Mouse (Mus musculus): ENCODE data around the gene Epha3. TPM values are rescaled to one million over a fixed set of nuclear protein-coding genes. Genes with fewer than 3 reads are reported as not detected.

Gene Epha3
- polyA plus RNA-seq, 1 experiment from 2014 or later = 40.1 TPM

DNA sequence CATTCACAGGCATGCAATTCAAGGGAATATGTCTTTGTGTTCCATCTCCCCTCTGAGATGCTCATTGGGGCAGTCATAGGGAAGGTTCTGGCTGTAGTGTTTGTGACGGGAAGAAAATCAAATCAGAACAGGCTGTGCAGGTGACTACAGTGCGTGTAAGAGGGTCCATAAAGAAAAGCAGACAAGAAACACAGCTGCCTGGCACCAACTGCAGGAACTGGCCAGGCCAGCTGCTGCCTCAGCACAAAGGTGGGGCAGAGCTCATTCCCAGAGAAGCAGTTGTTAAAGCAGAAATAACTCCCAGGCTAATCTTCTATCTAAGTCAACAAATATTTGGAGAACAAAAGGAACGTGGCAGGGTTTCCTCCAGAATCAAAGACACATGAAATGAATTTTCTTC is 222.4 kb downstream of the Epha3 start:
- Histone ChIP-seq H3K36me3 (no peaks in the 10 kb centered on the region), H3K4me1 (replicated peaks) (peaks cover 3% of the 10 kb centered on the region; the same call in 1 of the 2 replicates), H3K9me3 (no peaks in the 10 kb centered on the region), H3K4me2 (no peak overlapping the region), H3K4me3 (no peak overlapping the region), H3K27me3 (no peaks in the 10 kb centered on the region), H3K27ac (no peak overlapping the region), H3K9ac (no peak overlapping the region)
- WGBS = 66% methylated on average over 3 of the region's 3 CpGs
- ATAC-seq (ENCODE audit: low FRiP score) = no peak

DNA sequence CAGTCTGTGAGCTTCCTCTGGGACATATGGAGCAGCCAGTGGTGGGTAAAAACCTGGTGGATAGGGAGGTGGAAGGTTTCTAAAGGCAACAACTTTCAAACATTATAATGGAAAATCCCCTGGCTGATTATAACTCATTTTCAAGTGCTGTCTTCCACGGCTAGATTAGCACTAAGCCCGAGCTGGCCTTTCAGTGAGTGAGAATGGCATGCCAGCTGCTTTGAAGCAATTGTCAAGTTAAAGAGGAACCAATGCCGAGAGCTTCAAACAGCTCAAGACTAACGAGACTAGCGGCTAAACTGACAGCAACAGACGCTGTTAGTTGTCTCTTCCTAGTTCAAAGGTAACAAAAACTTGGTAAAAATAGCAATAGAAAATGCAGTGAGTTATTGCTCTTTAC is 225.3 kb downstream of the Epha3 start:
- no peak for ATAC-seq (ENCODE audit: low FRiP score)
- Histone ChIP-seq H3K4me1 (replicated peaks) (peaks cover 3% of the 10 kb centered on the region; the same call in 1 of the 2 replicates), H3K9ac (no peak overlapping the region), H3K4me3 (no peak overlapping the region), H3K27ac (no peak overlapping the region), H3K9me3 (no peaks in the 10 kb centered on the region), H3K4me2 (no peak overlapping the region), H3K27me3 (no peaks in the 10 kb centered on the region), H3K36me3 (no peaks in the 10 kb centered on the region)
- 39% methylated on average over 6 of the region's 6 CpGs for WGBS

DNA sequence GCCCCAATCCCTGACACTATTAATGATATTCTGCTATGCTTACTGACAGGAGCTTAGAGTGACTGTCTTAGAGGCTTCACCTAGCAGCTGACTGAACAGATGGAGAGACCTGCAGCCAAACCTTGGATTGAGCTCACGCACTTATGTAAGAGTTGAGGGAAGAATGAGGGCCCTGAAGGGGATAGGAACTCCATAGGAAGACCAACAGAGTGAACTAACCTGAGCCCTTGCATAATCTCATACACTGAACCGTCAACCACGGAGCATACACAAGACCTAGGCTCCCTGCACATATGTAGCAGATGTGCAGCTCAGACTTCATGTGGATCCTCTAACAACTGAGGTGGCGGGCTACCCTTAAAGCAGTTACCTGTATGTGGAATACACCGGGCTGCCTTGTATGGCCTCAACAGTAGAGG is 230.2 kb downstream of the Epha3 start:
- Histone ChIP-seq H3K27ac (no peak overlapping the region), H3K4me3 (no peak overlapping the region), H3K4me2 (no peak overlapping the region), H3K36me3 (no peaks in the 10 kb centered on the region), H3K9me3 (no peaks in the 10 kb centered on the region), H3K27me3 (no peaks in the 10 kb centered on the region), H3K4me1 (replicated peaks) (no peaks in the 10 kb centered on the region), H3K9ac (no peak overlapping the region)
- 94% methylated on average over 5 of the region's 5 CpGs for WGBS
- ATAC-seq (ENCODE audit: low FRiP score) = no peak

DNA sequence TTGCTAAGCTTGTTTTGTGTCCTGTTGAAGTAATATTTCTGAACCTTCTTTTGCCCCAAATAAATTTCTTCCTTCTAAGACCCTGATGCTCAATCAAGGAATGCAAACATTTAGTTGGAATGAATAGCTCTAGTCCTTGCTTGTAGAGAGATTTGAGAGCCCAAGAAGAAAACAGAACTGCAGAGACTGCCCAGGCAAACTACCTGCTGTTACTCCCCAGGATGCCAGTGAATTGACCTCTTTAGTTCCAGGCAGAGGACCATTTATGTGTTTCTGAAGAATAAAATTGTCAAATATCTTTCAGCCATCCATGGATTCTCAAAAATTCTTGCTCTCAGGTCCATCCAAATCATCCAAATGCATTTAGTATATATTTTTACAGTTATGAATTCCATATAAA is 238.7 kb downstream of the Epha3 start:
- no peaks in the 10 kb centered on the region for H3K9me3 ChIP-seq
- no peak overlapping the region for H3K4me3 ChIP-seq
- H3K36me3 ChIP-seq = no peaks in the 10 kb centered on the region
- no peak for ATAC-seq (ENCODE audit: low FRiP score)
- H3K4me2 ChIP-seq = no peak overlapping the region
- no peak overlapping the region for H3K27ac ChIP-seq
- H3K9ac ChIP-seq = no peak overlapping the region
- H3K4me1 ChIP-seq (replicated peaks) = no peaks in the 10 kb centered on the region
- no peaks in the 10 kb centered on the region for H3K27me3 ChIP-seq

DNA sequence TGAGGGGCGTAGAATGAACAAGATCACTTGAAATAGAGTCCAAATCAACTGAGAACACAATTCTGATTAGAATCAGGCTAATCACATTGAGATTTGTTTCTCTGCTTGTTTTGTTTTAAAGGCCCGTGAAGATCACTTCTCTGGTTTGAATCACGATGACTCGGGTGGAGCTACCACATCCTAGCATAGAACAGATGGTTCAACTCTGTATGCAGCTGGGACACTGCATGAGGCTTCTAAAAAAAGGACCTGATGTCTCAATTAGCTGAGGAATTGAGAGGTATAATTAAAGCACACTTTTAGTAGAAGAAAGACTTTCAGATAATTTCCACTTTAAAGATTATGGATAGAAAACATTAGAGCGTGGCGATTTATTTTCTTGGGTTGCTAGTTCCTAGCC is 242.1 kb downstream of the Epha3 start:
- WGBS = 56% methylated on average over 6 of the region's 6 CpGs

DNA sequence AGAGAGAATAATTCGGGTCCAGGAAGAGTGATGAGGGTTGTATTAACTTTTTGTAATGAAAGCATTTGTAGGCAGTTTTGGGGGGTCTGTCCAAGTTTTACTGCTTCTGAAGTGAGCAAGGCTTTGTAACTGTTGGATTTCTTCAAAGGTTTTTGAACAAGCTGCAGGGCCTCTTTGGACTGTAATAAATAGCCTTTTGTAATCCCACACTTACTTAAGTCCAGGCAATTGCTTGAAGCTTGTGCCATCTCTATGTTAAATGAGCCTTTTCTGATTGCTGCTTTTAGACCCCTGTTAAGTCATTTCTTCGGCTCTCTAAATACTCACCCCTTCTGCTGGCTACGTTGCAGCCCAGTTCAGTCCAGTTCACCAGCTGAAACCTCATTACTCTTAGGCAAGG is 248.6 kb downstream of the Epha3 start:
- H3K36me3 ChIP-seq = no peaks in the 10 kb centered on the region
- no peaks in the 10 kb centered on the region for H3K9me3 ChIP-seq
- H3K9ac ChIP-seq = no peak overlapping the region
- H3K4me3 ChIP-seq = no peak overlapping the region
- H3K4me2 ChIP-seq = no peak overlapping the region
- 48% methylated on average over 3 of the region's 3 CpGs for WGBS
- H3K27ac ChIP-seq = no peak overlapping the region
- no peaks in the 10 kb centered on the region for H3K4me1 ChIP-seq (replicated peaks)
- ATAC-seq (ENCODE audit: low FRiP score) = no peak
- H3K27me3 ChIP-seq = no peaks in the 10 kb centered on the region

More for the DNA sequence above, 242.1 kb downstream of the Epha3 start:
- Histone ChIP-seq H3K4me2 (no peak overlapping the region), H3K4me1 (replicated peaks) (no peaks in the 10 kb centered on the region), H3K9me3 (no peaks in the 10 kb centered on the region), H3K27me3 (no peaks in the 10 kb centered on the region), H3K9ac (no peak overlapping the region), H3K36me3 (no peaks in the 10 kb centered on the region), H3K4me3 (no peak overlapping the region), H3K27ac (no peak overlapping the region)
- no peak for ATAC-seq (ENCODE audit: low FRiP score)

DNA sequence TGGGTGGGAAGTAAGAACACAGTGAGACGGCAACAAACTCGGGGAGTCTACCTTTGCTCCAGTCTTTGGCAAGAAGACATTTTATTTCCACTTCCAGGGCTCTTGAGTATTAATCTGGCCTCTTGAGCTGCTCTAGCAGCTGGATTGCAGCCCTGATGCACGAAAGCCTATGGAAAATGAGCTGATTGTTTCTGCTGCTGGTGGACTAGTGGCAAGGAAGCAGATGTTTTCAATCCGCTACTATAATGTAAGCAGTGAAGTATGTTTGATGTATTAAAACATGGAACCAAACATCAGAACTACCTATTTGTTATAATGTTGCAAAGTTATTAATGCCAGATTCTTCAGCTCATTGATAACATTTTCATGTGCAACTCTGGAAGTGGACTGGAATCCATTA is 251.0 kb downstream of the Epha3 start:
- Histone ChIP-seq H3K4me3 (no peak overlapping the region), H3K27ac (no peak overlapping the region), H3K4me1 (replicated peaks) (no peaks in the 10 kb centered on the region), H3K9ac (no peak overlapping the region), H3K27me3 (no peaks in the 10 kb centered on the region), H3K4me2 (no peak overlapping the region), H3K9me3 (no peaks in the 10 kb centered on the region), H3K36me3 (no peaks in the 10 kb centered on the region)
- no peak for ATAC-seq (ENCODE audit: low FRiP score)
- 88% methylated on average over 4 of the region's 4 CpGs for WGBS

DNA sequence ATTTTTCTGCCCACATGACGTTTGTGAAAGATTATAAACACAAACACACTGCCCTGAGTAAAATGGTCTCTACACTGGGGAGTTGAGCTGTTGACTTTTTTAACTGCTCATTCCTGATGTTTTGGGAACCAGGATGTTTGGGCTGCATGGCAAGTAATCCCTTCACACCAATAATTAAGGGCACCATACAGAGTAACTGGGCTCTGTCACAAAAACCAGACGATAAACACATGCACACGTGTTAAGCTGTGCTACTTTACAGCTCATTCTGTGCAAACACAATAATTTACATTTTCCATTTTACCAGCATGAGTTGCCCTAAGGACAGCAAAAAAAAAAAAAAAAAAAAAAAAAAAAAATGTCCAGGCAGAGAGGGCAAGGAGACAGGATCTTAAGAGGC is 263.7 kb downstream of the Epha3 start:
- ATAC-seq (ENCODE audit: low FRiP score) = no peak
- WGBS = 45% methylated on average over 3 of the region's 3 CpGs
- no peak overlapping the region for H3K27ac ChIP-seq
- H3K9ac ChIP-seq = no peak overlapping the region
- H3K36me3 ChIP-seq = no peaks in the 10 kb centered on the region
- no peaks in the 10 kb centered on the region for H3K27me3 ChIP-seq
- H3K4me2 ChIP-seq = no peak overlapping the region
- H3K4me3 ChIP-seq = no peak overlapping the region
- H3K9me3 ChIP-seq = no peaks in the 10 kb centered on the region
- H3K4me1 ChIP-seq (replicated peaks) = no peaks in the 10 kb centered on the region

DNA sequence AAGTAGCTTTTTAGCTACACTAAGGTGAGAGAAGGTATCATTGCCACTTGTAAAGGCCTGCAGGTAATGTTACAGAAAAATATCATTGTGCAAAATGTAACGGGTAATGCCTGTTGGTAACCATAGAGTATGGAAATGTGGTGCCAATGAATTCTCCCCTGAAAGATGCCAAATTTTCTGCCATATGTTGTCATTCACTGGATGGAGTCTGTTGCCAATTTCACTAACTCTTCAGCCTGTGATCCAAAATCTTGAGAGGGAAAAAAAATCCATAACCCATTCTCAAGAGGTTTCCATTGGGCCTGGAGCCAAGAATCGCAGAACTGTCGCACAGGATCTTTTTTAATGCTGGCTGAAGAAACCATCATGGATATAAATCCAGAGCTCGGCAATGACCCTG is 269.3 kb downstream of the Epha3 start:
- no peak overlapping the region for H3K4me2 ChIP-seq
- H3K27me3 ChIP-seq = no peaks in the 10 kb centered on the region
- WGBS = 83% methylated on average over 4 of the region's 4 CpGs
- H3K36me3 ChIP-seq = peaks cover 2% of the 10 kb centered on the region; the same call in 1 of the 2 replicates
- H3K9ac ChIP-seq = no peak overlapping the region
- no peaks in the 10 kb centered on the region for H3K9me3 ChIP-seq
- no peak overlapping the region for H3K27ac ChIP-seq
- no peaks in the 10 kb centered on the region for H3K4me1 ChIP-seq (replicated peaks)
- H3K4me3 ChIP-seq = no peak overlapping the region
- ATAC-seq (ENCODE audit: low FRiP score) = no peak

DNA sequence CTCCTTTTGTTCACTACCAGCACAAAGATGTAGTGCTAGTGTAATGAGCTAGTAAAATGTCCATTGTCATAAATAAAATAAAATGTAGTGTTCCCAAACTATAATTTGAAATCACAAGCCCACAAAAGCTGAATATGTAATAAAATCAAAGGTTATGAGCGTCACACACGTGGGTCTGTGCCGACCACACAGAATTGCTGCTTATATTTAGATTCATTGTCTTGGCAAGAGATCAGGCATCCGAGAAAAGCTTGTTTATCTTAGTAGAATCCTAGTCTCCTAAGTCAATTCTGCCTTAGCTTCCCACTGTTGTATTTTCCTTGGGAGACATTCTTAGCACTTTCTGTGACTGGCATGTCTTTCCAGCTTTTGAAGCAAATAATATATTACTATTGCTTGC is 294.2 kb downstream of the Epha3 start:
- no peak overlapping the region for H3K4me3 ChIP-seq
- no peaks in the 10 kb centered on the region for H3K36me3 ChIP-seq
- WGBS = 86% methylated on average over 4 of the region's 4 CpGs
- H3K9ac ChIP-seq = no peak overlapping the region
- no peak for ATAC-seq (ENCODE audit: low FRiP score)
- no peak overlapping the region for H3K27ac ChIP-seq
- no peaks in the 10 kb centered on the region for H3K4me1 ChIP-seq (replicated peaks)
- H3K27me3 ChIP-seq = no peaks in the 10 kb centered on the region
- H3K9me3 ChIP-seq = no peaks in the 10 kb centered on the region
- H3K4me2 ChIP-seq = no peak overlapping the region

DNA sequence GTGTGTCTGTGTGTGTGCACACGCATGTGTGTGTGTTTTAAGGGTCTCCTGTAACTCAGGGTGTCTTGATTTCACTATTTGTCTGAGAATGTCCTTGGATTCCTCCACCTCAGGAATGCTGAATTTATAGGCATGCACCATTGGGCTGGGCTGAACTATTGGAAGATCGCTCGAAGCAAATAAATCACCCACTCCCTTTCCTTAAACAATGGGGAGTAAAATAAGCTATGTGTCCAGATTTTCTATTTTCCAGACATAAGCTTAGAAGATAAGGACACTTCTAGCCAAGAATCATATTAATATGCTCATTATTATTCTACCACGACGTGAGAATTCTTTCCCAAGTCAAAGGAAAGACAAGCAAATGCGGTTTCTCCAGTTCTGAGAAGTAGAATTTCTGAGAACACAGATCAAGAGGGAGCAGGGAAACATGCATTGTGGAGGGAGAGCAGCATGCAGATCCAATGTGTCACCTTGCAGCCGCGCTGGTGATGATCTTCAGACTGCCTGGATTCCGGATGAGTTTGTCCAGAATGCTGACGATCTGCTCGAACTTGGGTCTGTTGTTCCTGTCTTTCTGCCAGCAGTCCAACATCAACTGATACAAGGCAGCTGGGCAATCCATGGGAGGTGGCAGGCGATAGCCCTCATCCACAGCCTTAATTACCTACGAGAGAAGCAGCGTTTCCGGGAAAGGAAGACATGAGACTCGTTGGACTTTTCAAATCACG is 297.7 kb downstream of the Epha3 start:
- ATAC-seq (ENCODE audit: low FRiP score) = no peak
- H3K27ac ChIP-seq = no peak overlapping the region
- WGBS = 88% methylated on average over 17 of the region's 17 CpGs
- no peak overlapping the region for H3K9ac ChIP-seq
- H3K4me2 ChIP-seq = no peak overlapping the region
- H3K4me1 ChIP-seq (replicated peaks) = no peaks in the 10 kb centered on the region
- no peaks in the 10 kb centered on the region for H3K27me3 ChIP-seq
- no peaks in the 10 kb centered on the region for H3K36me3 ChIP-seq
- no peak overlapping the region for H3K4me3 ChIP-seq
- H3K9me3 ChIP-seq = no peaks in the 10 kb centered on the region

DNA sequence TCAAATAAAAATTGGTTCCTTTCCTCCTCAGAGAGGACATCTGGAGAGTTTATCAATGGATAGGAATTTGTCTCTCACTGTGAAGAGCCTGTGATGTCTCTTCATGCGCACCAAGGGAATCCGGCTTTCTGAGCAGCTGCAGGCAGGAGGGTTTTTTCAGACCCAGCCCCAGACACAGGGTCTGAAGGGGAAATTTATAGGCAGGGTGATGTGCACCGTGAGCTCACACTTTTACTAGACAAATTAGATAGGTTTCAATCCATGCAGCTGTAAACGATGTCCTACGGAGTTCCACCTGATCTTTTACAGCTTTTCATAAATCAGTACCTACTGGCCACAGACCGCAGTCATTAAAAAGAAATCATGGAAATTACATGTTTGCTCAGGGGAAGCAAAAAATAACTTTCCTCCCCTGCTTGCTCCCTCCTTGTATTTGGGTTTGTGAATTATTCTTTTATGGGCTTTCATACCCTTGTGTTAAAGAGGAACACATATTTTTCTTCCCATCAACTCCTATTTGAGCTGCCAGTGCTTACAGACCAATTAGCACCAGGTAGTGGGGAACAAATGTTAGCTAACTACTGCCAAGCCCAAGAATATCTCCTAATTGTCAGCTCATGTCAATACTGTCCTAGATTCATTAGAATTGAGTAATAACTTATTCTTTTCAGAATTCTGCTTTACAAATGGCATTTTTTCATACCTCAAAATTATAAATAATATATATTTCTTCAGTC is 307.4 kb downstream of the Epha3 start:
- 41% methylated on average over 6 of the region's 6 CpGs for WGBS
- Histone ChIP-seq H3K9me3 (no peaks in the 10 kb centered on the region), H3K4me2 (no peak overlapping the region), H3K4me3 (no peak overlapping the region), H3K9ac (no peak overlapping the region), H3K27me3 (no peaks in the 10 kb centered on the region), H3K4me1 (replicated peaks) (no peaks in the 10 kb centered on the region; the same call in 1 of the 2 replicates), H3K36me3 (0 out of 2 replicates have a peak, but pooled peaks cover 2% of the 10 kb centered on the region), H3K27ac (no peak overlapping the region)
- ATAC-seq (ENCODE audit: low FRiP score) = no peak

DNA sequence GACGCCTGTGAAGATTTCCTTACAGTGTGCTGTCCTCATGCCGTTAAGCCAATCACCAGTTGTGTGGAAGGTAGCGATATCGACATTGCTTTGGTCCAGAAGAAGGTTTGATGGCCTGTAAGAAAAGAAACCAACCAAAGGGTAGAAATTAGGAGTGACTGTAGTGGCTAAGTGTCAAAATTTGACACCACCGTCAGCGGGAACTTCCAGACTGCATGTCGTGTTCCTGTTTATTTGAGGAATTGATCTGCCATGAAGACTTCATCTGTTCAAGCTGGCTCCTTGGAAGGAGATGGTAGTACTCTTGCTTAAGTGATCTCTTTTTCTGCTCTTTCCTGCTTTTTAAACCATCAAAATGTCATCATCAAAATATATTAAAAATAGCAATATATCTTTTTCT is 311.4 kb downstream of the Epha3 start:
- H3K27me3 ChIP-seq = no peaks in the 10 kb centered on the region
- no peak overlapping the region for H3K4me2 ChIP-seq
- no peak overlapping the region for H3K27ac ChIP-seq
- H3K9me3 ChIP-seq = no peaks in the 10 kb centered on the region
- WGBS = 92% methylated on average over 7 of the region's 7 CpGs
- 0 out of 2 replicates have a peak, but pooled peaks cover 2% of the 10 kb centered on the region for H3K36me3 ChIP-seq
- no peaks in the 10 kb centered on the region; the same call in 1 of the 2 replicates for H3K4me1 ChIP-seq (replicated peaks)
- H3K9ac ChIP-seq = no peak overlapping the region
- no peak for ATAC-seq (ENCODE audit: low FRiP score)
- H3K4me3 ChIP-seq = no peak overlapping the region

Measured in hindbrain, embryonic 13.5 days (tissue).